Mouse (Mus musculus): ENCODE measurements around the gene D430041D05Rik. TPM values are rescaled to one million over a fixed set of nuclear protein-coding genes. Genes with fewer than 3 reads are reported as not detected.

D430041D05Rik gene
- total and polyA plus RNA-seq, 3 experiments, result not detected

GRCm38 (mm10) chr2:104188859-104189258 is 222.0 kb downstream of the D430041D05Rik start:
- Histone ChIP-seq H3K9ac (ENCODE audit: insufficient read depth, low read depth) (no peak overlapping the region), H3K4me1 (ENCODE audit: control insufficient read depth in 1 of 2, insufficient read depth in 2 of 2) (peaks cover 0 to 5% of the 10 kb centered on the region in 2 experiments; a peak in 2 of 4 replicates), H3K4me3 (replicated peaks in 1 of 3; ENCODE audit: low read depth in 2 of 3, low read length in 2 of 3, poor library complexity in 1 of 3) (no peak overlapping the region), H3K36me3 (replicated peaks in 1 of 2; ENCODE audit: control insufficient read depth in 1 of 2, insufficient read depth in 1 of 2, low read length in 1 of 2) (no peaks in the 10 kb centered on the region), H3K79me2 (replicated peaks; ENCODE audit: control insufficient read depth, extremely low read depth, insufficient read depth, poor library complexity, severe bottlenecking) (no peaks in the 10 kb centered on the region), H3K4me2 (ENCODE audit: insufficient read depth, low read depth, poor library complexity, severe bottlenecking) (no peak overlapping the region), H3K9me3 (replicated peaks; ENCODE audit: low read length) (no peaks in the 10 kb centered on the region), H3K27ac (ENCODE audit: insufficient read depth, low read depth) (no peak overlapping the region), H3K27me3 (replicated peaks) (peaks cover 1% of the 10 kb centered on the region)
- TF ChIP-seq JUND (conservative IDR thresholded peaks at IDR 0.05; ENCODE audit: low read depth, low read length), result no peak
- no peak for TF ChIP-seq TCF12 (IDR thresholded peaks at IDR 0.05; ENCODE audit: low read depth, low read length)
- TF ChIP-seq POLR2AphosphoS2 (IDR thresholded peaks at IDR 0.05; ENCODE audit: low read depth, low read length), result no peak
- TF ChIP-seq HCFC1 (IDR thresholded peaks at IDR 0.05; ENCODE audit: low read depth, low read length), result no peak
- no peak for TF ChIP-seq MYC (IDR thresholded peaks at IDR 0.05; ENCODE audit: low read depth, low read length)
- TF ChIP-seq CTCF (conservative IDR thresholded peaks at IDR 0.05 in 1 of 2, IDR thresholded peaks at IDR 0.05 in 1 of 2; ENCODE audit: low read depth in 2 of 2, low read length in 2 of 2), result no peak
- TF ChIP-seq TBP (conservative IDR thresholded peaks at IDR 0.05; ENCODE audit: low read depth, low read length), result no peak
- no peak for TF ChIP-seq ZMIZ1 (IDR thresholded peaks at IDR 0.05; ENCODE audit: low read depth, low read length)
- TF ChIP-seq CHD1 (IDR thresholded peaks at IDR 0.05; ENCODE audit: low read depth, low read length), result no peak
- TF ChIP-seq NRF1 (IDR thresholded peaks at IDR 0.05; ENCODE audit: low read depth, low read length), result no peak
- TF ChIP-seq RAD21 (IDR thresholded peaks at IDR 0.05; ENCODE audit: low read depth, low read length), result no peak
- TF ChIP-seq SMC3 (IDR thresholded peaks at IDR 0.05; ENCODE audit: low read depth, low read length), result no peak
- no peak for TF ChIP-seq ELF1 (IDR thresholded peaks at IDR 0.05; ENCODE audit: low read depth, low read length)
- no peak for TF ChIP-seq BHLHE40 (IDR thresholded peaks at IDR 0.05; ENCODE audit: low read depth, low read length)
- TF ChIP-seq USF1 (IDR thresholded peaks at IDR 0.05; ENCODE audit: low read depth, low read length), result no peak
- no peak for TF ChIP-seq MAFK (IDR thresholded peaks at IDR 0.05; ENCODE audit: insufficient replicate concordance, low read length)
- no peak for TF ChIP-seq UBTF (IDR thresholded peaks at IDR 0.05; ENCODE audit: low read depth, low read length)
- TF ChIP-seq ZKSCAN1 (IDR thresholded peaks at IDR 0.05; ENCODE audit: borderline replicate concordance, low read depth, low read length), result no peak
- no peak for DNase-seq (ENCODE audit: extremely low read depth)
- in situ Hi-C loops (cut with MboI; ENCODE audit: low pct_ligation_motif_present, low pct_unique_long_range_greater_than_20kb, low sequenced_read_pairs), result no loop called here
- dilution Hi-C loops (cut with MboI; ENCODE audit: extremely low pct_ligation_motif_present, extremely low pct_unique_long_range_greater_than_20kb, low sequenced_read_pairs), result no loop called here

GRCm38 (mm10) chr2:104187073-104187472 is 223.7 kb downstream of the D430041D05Rik start:
- Histone ChIP-seq H3K36me3 (replicated peaks in 1 of 2; ENCODE audit: control insufficient read depth in 1 of 2, insufficient read depth in 1 of 2, low read length in 1 of 2) (no peaks in the 10 kb centered on the region), H3K9ac (ENCODE audit: insufficient read depth, low read depth) (no peak overlapping the region), H3K9me3 (replicated peaks; ENCODE audit: low read length) (no peaks in the 10 kb centered on the region), H3K4me2 (ENCODE audit: insufficient read depth, low read depth, poor library complexity, severe bottlenecking) (no peak overlapping the region), H3K4me1 (ENCODE audit: control insufficient read depth in 1 of 2, insufficient read depth in 2 of 2) (peaks cover 0 to 5% of the 10 kb centered on the region in 2 experiments; a peak in 2 of 4 replicates), H3K27ac (ENCODE audit: insufficient read depth, low read depth) (no peak overlapping the region), H3K79me2 (replicated peaks; ENCODE audit: control insufficient read depth, extremely low read depth, insufficient read depth, poor library complexity, severe bottlenecking) (no peaks in the 10 kb centered on the region), H3K4me3 (replicated peaks in 1 of 3; ENCODE audit: low read depth in 2 of 3, low read length in 2 of 3, poor library complexity in 1 of 3) (no peak overlapping the region), H3K27me3 (replicated peaks) (no peaks in the 10 kb centered on the region)
- dilution Hi-C loops (cut with MboI; ENCODE audit: extremely low pct_ligation_motif_present, extremely low pct_unique_long_range_greater_than_20kb, low sequenced_read_pairs), result no loop called here
- DNase-seq (ENCODE audit: extremely low read depth), result no peak
- in situ Hi-C loops (cut with MboI; ENCODE audit: low pct_ligation_motif_present, low pct_unique_long_range_greater_than_20kb, low sequenced_read_pairs), result no loop called here
- TF ChIP-seq JUND (conservative IDR thresholded peaks at IDR 0.05; ENCODE audit: low read depth, low read length) (no peak), ETS1 (conservative IDR thresholded peaks at IDR 0.05; ENCODE audit: low read depth, low read length) (no peak), GABPA (IDR thresholded peaks at IDR 0.05; ENCODE audit: insufficient replicate concordance, low read depth, low read length) (no peak)
